Mouse (Mus musculus): Measurements from ENCODE around the gene Cntnap2. TPM values are rescaled to one million over a fixed set of nuclear protein-coding genes. Genes with fewer than 3 reads are reported as not detected.

The Cntnap2 gene
- polyA plus RNA-seq, 1 experiment from 2014 or later, result 50.9 TPM

GRCm38 (mm10) chr6:46669018-46669417 is 1609.9 kb downstream of the Cntnap2 start:
- Histone ChIP-seq H3K4me1 (replicated peaks) (no peaks in the 10 kb centered on the region), H3K4me2 (no peak overlapping the region), H3K27me3 (no peaks in the 10 kb centered on the region), H3K9me3 (no peaks in the 10 kb centered on the region), H3K9ac (no peak overlapping the region), H3K4me3 (no peak overlapping the region), H3K36me3 (no peaks in the 10 kb centered on the region), H3K27ac (replicated peaks) (no peak overlapping the region)
- whole genome bisulfite sequencing, result 69% methylated on average over 1 of the region's 1 CpGs
- no peak for ATAC-seq (ENCODE audit: low read depth)

GRCm38 (mm10) chr6:46675081-46675480 is 1615.9 kb downstream of the Cntnap2 start:
- Histone ChIP-seq H3K36me3 (no peaks in the 10 kb centered on the region), H3K9me3 (no peaks in the 10 kb centered on the region), H3K4me1 (replicated peaks) (no peaks in the 10 kb centered on the region), H3K27ac (replicated peaks) (no peak overlapping the region), H3K4me2 (no peak overlapping the region), H3K4me3 (no peak overlapping the region), H3K9ac (no peak overlapping the region), H3K27me3 (no peaks in the 10 kb centered on the region)
- no peak for ATAC-seq (ENCODE audit: low read depth)
- 62% methylated on average over 2 of the region's 2 CpGs for WGBS

- 91% methylated on average over 4 of the region's 4 CpGs for WGBS
- Histone ChIP-seq H3K36me3 (no peaks in the 10 kb centered on the region), H3K27ac (replicated peaks) (no peak overlapping the region), H3K9me3 (no peaks in the 10 kb centered on the region), H3K27me3 (no peaks in the 10 kb centered on the region), H3K9ac (no peak overlapping the region), H3K4me2 (no peak overlapping the region), H3K4me3 (no peak overlapping the region), H3K4me1 (replicated peaks) (no peaks in the 10 kb centered on the region)
- ATAC-seq (ENCODE audit: low read depth), result no peak
These were observed 1616.5 kb downstream of the Cntnap2 start for GRCm38 (mm10) chr6:46675621-46676020.

GRCm38 (mm10) chr6:46696187-46696586 is 1637.0 kb downstream of the Cntnap2 start:
- ATAC-seq (ENCODE audit: low read depth), result no peak
- no peaks in the 10 kb centered on the region for H3K9me3 ChIP-seq
- no peaks in the 10 kb centered on the region for H3K27me3 ChIP-seq
- H3K4me1 ChIP-seq (replicated peaks), result peaks cover 6% of the 10 kb centered on the region; the same call in 1 of the 2 replicates
- H3K9ac ChIP-seq, result no peak overlapping the region
- H3K4me3 ChIP-seq, result no peak overlapping the region
- H3K4me2 ChIP-seq, result no peak overlapping the region
- no peak overlapping the region for H3K27ac ChIP-seq (replicated peaks)
- no peaks in the 10 kb centered on the region for H3K36me3 ChIP-seq
- 93% methylated on average over 1 of the region's 1 CpGs for WGBS

- Histone ChIP-seq H3K27ac (replicated peaks) (no peak overlapping the region), H3K4me2 (no peak overlapping the region), H3K9ac (no peak overlapping the region), H3K4me3 (no peak overlapping the region), H3K36me3 (no peaks in the 10 kb centered on the region), H3K4me1 (replicated peaks) (peaks cover 6% of the 10 kb centered on the region; the same call in 1 of the 2 replicates), H3K27me3 (no peaks in the 10 kb centered on the region), H3K9me3 (no peaks in the 10 kb centered on the region)
- 53% methylated on average over 2 of the region's 2 CpGs for WGBS
- ATAC-seq (ENCODE audit: low read depth), result peak; percentile 67
These were observed 1640.2 kb downstream of the Cntnap2 start for GRCm38 (mm10) chr6:46699343-46699742.

GRCm38 (mm10) chr6:46704293-46705170 is 1645.4 kb downstream of the Cntnap2 start:
- H3K4me2 ChIP-seq, result no peak overlapping the region
- H3K9me3 ChIP-seq, result no peaks in the 10 kb centered on the region
- no peak overlapping the region for H3K4me3 ChIP-seq
- WGBS, result 44% methylated on average over 7 of the region's 7 CpGs
- no peaks in the 10 kb centered on the region for H3K27me3 ChIP-seq
- H3K4me1 ChIP-seq (replicated peaks), result peaks cover 2% of the 10 kb centered on the region; the same call in 1 of the 2 replicates
- H3K36me3 ChIP-seq, result no peaks in the 10 kb centered on the region
- no peak for ATAC-seq (ENCODE audit: low read depth)
- no peak overlapping the region for H3K9ac ChIP-seq
- no peak overlapping the region for H3K27ac ChIP-seq (replicated peaks)

- no peak for ATAC-seq (ENCODE audit: low read depth)
- Histone ChIP-seq H3K27me3 (no peaks in the 10 kb centered on the region), H3K36me3 (no peaks in the 10 kb centered on the region), H3K4me3 (no peak overlapping the region), H3K4me2 (no peak overlapping the region), H3K4me1 (replicated peaks) (no peaks in the 10 kb centered on the region), H3K9ac (no peak overlapping the region), H3K9me3 (no peaks in the 10 kb centered on the region), H3K27ac (replicated peaks) (no peak overlapping the region)
- 78% methylated on average over 3 of the region's 3 CpGs for WGBS
These were observed 1646.8 kb downstream of the Cntnap2 start for GRCm38 (mm10) chr6:46705926-46706325.

- Histone ChIP-seq H3K36me3 (no peaks in the 10 kb centered on the region), H3K4me2 (no peak overlapping the region), H3K9me3 (no peaks in the 10 kb centered on the region), H3K27ac (replicated peaks) (no peak overlapping the region), H3K4me1 (replicated peaks) (no peaks in the 10 kb centered on the region), H3K27me3 (no peaks in the 10 kb centered on the region), H3K9ac (no peak overlapping the region), H3K4me3 (no peak overlapping the region)
- WGBS, result 73% methylated on average over 2 of the region's 2 CpGs
- ATAC-seq (ENCODE audit: low read depth), result no peak
These were observed 1657.4 kb downstream of the Cntnap2 start for GRCm38 (mm10) chr6:46716576-46716975.

GRCm38 (mm10) chr6:46733794-46734193 is 1674.6 kb downstream of the Cntnap2 start:
- Histone ChIP-seq H3K9me3 (no peaks in the 10 kb centered on the region), H3K4me2 (no peak overlapping the region), H3K4me1 (replicated peaks) (no peaks in the 10 kb centered on the region), H3K9ac (no peak overlapping the region), H3K36me3 (no peaks in the 10 kb centered on the region), H3K27ac (replicated peaks) (no peak overlapping the region), H3K27me3 (no peaks in the 10 kb centered on the region), H3K4me3 (no peak overlapping the region)
- ATAC-seq (ENCODE audit: low read depth), result no peak

GRCm38 (mm10) chr6:46748448-46748847 is 1689.3 kb downstream of the Cntnap2 start:
- Histone ChIP-seq H3K9me3 (no peaks in the 10 kb centered on the region), H3K4me2 (no peak overlapping the region), H3K27ac (replicated peaks) (no peak overlapping the region), H3K27me3 (no peaks in the 10 kb centered on the region), H3K4me3 (no peak overlapping the region), H3K4me1 (replicated peaks) (no peaks in the 10 kb centered on the region), H3K9ac (no peak overlapping the region), H3K36me3 (no peaks in the 10 kb centered on the region)
- no peak for ATAC-seq (ENCODE audit: low read depth)

GRCm38 (mm10) chr6:46763481-46763880 is 1704.3 kb downstream of the Cntnap2 start:
- 30% methylated on average over 3 of the region's 3 CpGs for WGBS
- H3K4me2 ChIP-seq, result no peak overlapping the region
- ATAC-seq (ENCODE audit: low read depth), result no peak
- H3K4me3 ChIP-seq, result no peak overlapping the region
- no peak overlapping the region for H3K27ac ChIP-seq (replicated peaks)
- 0 out of 2 replicates have a peak, but pooled peaks cover 7% of the 10 kb centered on the region for H3K4me1 ChIP-seq (replicated peaks)
- no peaks in the 10 kb centered on the region for H3K36me3 ChIP-seq
- H3K27me3 ChIP-seq, result no peaks in the 10 kb centered on the region
- H3K9me3 ChIP-seq, result no peaks in the 10 kb centered on the region
- H3K9ac ChIP-seq, result no peak overlapping the region

GRCm38 (mm10) chr6:46774529-46774928 is 1715.4 kb downstream of the Cntnap2 start:
- H3K9ac ChIP-seq, result no peak overlapping the region
- H3K4me1 ChIP-seq (replicated peaks), result no peaks in the 10 kb centered on the region
- H3K36me3 ChIP-seq, result no peaks in the 10 kb centered on the region
- H3K4me3 ChIP-seq, result no peak overlapping the region
- no peaks in the 10 kb centered on the region for H3K27me3 ChIP-seq
- no peak overlapping the region for H3K27ac ChIP-seq (replicated peaks)
- H3K4me2 ChIP-seq, result no peak overlapping the region
- ATAC-seq (ENCODE audit: low read depth), result no peak
- H3K9me3 ChIP-seq, result no peaks in the 10 kb centered on the region

All from neural tube, embryonic 13.5 days (tissue).